Mouse (Mus musculus) lung, postnatal 0 days (tissue): Measurements from ENCODE around the gene Klhl29. TPM values are rescaled to one million over a fixed set of nuclear protein-coding genes. Genes with fewer than 3 reads are reported as not detected.
A peak's percentile ranks its signal among the peaks of the same experiment; 100 is the strongest.

Source experiments
- ATAC-seq: fragments of 200-750 bp; cut with Nextera tagmentation; 2 replicates; pipeline ENCODE4 v1.8.0; 2017; ENCODE audit warnings: moderate library complexity
- DNase-seq: peaks from one replicate; pipeline ENCODE4 v3.0.0-alpha.2; 2016; ENCODE audit warnings: low spot score
- H3K27ac ChIP-seq: fragments of 300-500 bp; sonication (generic); 2 replicates; pipeline ENCODE4 v1.5.1; 2014; ENCODE audit warnings: antibody characterized with exemption, mild to moderate bottlenecking, low read length, mixed read lengths
- H3K27me3 ChIP-seq: fragments of 300-500 bp; sonication (generic); replicated peaks from 2 replicates; pipeline ENCODE4 v1.6.1; 2014; ENCODE audit warnings: low read length, mixed read lengths; ENCODE audit not compliant: insufficient read depth
- H3K36me3 ChIP-seq: fragments of 300-500 bp; sonication (generic); 2 replicates; pipeline ENCODE4 v1.6.1; 2014; ENCODE audit warnings: low read length, mixed read lengths; ENCODE audit not compliant: insufficient read depth
- H3K4me1 ChIP-seq: fragments of 300-500 bp; sonication (generic); 2 replicates; pipeline ENCODE4 v1.6.1; 2014; ENCODE audit warnings: antibody characterized with exemption, low read depth, low read length, mixed read lengths; ENCODE audit not compliant: insufficient read depth
- H3K4me2 ChIP-seq: fragments of 300-500 bp; sonication (generic); replicated peaks from 2 replicates; pipeline ENCODE4 v1.6.1; 2014; ENCODE audit warnings: low read depth, mild to moderate bottlenecking, low read length, moderate library complexity, mixed read lengths
- H3K4me3 ChIP-seq: fragments of 300-500 bp; sonication (generic); 2 replicates; pipeline ENCODE4 v1.5.1; 2014; ENCODE audit warnings: low read depth, low read length
- H3K9ac ChIP-seq: fragments of 300-500 bp; sonication (generic); replicated peaks from 2 replicates; pipeline ENCODE4 v1.6.1; 2014; ENCODE audit warnings: low read depth, mild to moderate bottlenecking
- H3K9me3 ChIP-seq: fragments of 300-500 bp; sonication (generic); 2 replicates; pipeline ENCODE4 v1.6.1; 2016; ENCODE audit warnings: low read length, mixed read lengths
- CTCF ChIP-seq: IDR thresholded peaks from 2 replicates; pipeline ENCODE4 v1.5.1; 2016; ENCODE audit warnings: antibody characterized with exemption, mild to moderate bottlenecking
- EP300 ChIP-seq: IDR thresholded peaks from 2 replicates; pipeline ENCODE4 v1.6.1; 2016; ENCODE audit warnings: antibody characterized with exemption, mild to moderate bottlenecking, control low read depth
- WGBS: fragments of 180-500 bp; shearing (Covaris S2); extraction: QIAGEN DNeasy Blood & Tissue Kit; methylation state at CpG from one replicate; pipeline ENCODE4 v1.1.7; 2014; 5-methylcytosine and 5-hydroxymethylcytosine counted together
- polyA plus RNA-seq: library from polyadenylated mRNA; unstranded; fragments of >200 nt; fragmentation: Nextera tagmentation; extraction: Ambion mirVana; gene quantifications from 2 replicates; pipeline ENCODE4 v1.2.1, GENCODE M21; 2015

The Klhl29 gene
- polyA plus RNA-seq, 1 experiment from 2014 or later, result 0.33 TPM

GRCm38 (mm10) chr12:5410391-5411115, 35.1 kb upstream of the Klhl29 start:
- WGBS, result 6% methylated on average over 16 of the region's 16 CpGs
- no peaks in the 10 kb centered on the region for H3K36me3 ChIP-seq
- peak; percentile 91 for DNase-seq
- H3K4me3 ChIP-seq, result no peak overlapping the region
- TF ChIP-seq EP300, result no peak
- TF ChIP-seq CTCF, result peak; percentile 91
- H3K27me3 ChIP-seq, result no peaks in the 10 kb centered on the region
- ATAC-seq, result peak; percentile 89
- H3K4me1 ChIP-seq, result 0 out of 2 replicates have a peak, but pooled peaks cover 2% of the 10 kb centered on the region
- no peak overlapping the region for H3K9ac ChIP-seq
- H3K9me3 ChIP-seq, result no peaks in the 10 kb centered on the region
- H3K27ac ChIP-seq, result no peak overlapping the region
- peak overlapping the region; percentile 39 for H3K4me2 ChIP-seq

- ATAC-seq, result no peak
- H3K9me3 ChIP-seq, result no peaks in the 10 kb centered on the region
Measured at GRCm38 (mm10) chr12:5407175-5407574, 31.7 kb upstream of the Klhl29 start.

GRCm38 (mm10) chr12:5397423-5397822, 21.9 kb upstream of the Klhl29 start:
- no peak for DNase-seq

More at GRCm38 (mm10) chr12:5407175-5407574, 31.7 kb upstream of the Klhl29 start:
- no peak overlapping the region for H3K9ac ChIP-seq
- 0 out of 2 replicates have a peak, but pooled peaks cover 2% of the 10 kb centered on the region for H3K4me1 ChIP-seq
- H3K4me2 ChIP-seq, result no peak overlapping the region
- 77% methylated on average over 8 of the region's 8 CpGs for WGBS
- no peak overlapping the region for H3K27ac ChIP-seq
- H3K27me3 ChIP-seq, result no peaks in the 10 kb centered on the region
- H3K36me3 ChIP-seq, result no peaks in the 10 kb centered on the region
- no peak for DNase-seq
- H3K4me3 ChIP-seq, result no peak overlapping the region
- TF ChIP-seq EP300, result no peak

GRCm38 (mm10) chr12:5395188-5395587, 19.7 kb upstream of the Klhl29 start:
- 34% methylated on average over 3 of the region's 3 CpGs for WGBS

More at GRCm38 (mm10) chr12:5397423-5397822, 21.9 kb upstream of the Klhl29 start:
- no peak overlapping the region for H3K4me3 ChIP-seq
- H3K4me2 ChIP-seq, result no peak overlapping the region
- TF ChIP-seq CTCF, result no peak
- no peak for TF ChIP-seq EP300
- H3K9me3 ChIP-seq, result no peaks in the 10 kb centered on the region
- H3K27ac ChIP-seq, result no peak overlapping the region
- no peaks in the 10 kb centered on the region for H3K36me3 ChIP-seq
- H3K27me3 ChIP-seq, result no peaks in the 10 kb centered on the region
- ATAC-seq, result no peak
- no peak overlapping the region for H3K9ac ChIP-seq
- 23% methylated on average over 5 of the region's 5 CpGs for WGBS
- H3K4me1 ChIP-seq, result no peaks in the 10 kb centered on the region

GRCm38 (mm10) chr12:5387112-5387511, 11.6 kb upstream of the Klhl29 start:
- Histone ChIP-seq H3K9ac (no peak overlapping the region), H3K9me3 (no peaks in the 10 kb centered on the region), H3K36me3 (no peaks in the 10 kb centered on the region), H3K27me3 (no peaks in the 10 kb centered on the region), H3K4me1 (no peaks in the 10 kb centered on the region), H3K27ac (no peak overlapping the region), H3K4me3 (no peak overlapping the region), H3K4me2 (no peak overlapping the region)
- 50% methylated on average over 1 of the region's 1 CpGs for WGBS
- ATAC-seq, result no peak
- TF ChIP-seq CTCF, result no peak
- no peak for TF ChIP-seq EP300
- no peak for DNase-seq

More at GRCm38 (mm10) chr12:5395188-5395587, 19.7 kb upstream of the Klhl29 start:
- no peak overlapping the region for H3K4me3 ChIP-seq
- H3K9ac ChIP-seq, result no peak overlapping the region
- DNase-seq (no peak), ATAC-seq (no peak)
- no peaks in the 10 kb centered on the region for H3K36me3 ChIP-seq
- no peak overlapping the region for H3K4me2 ChIP-seq
- no peak overlapping the region for H3K27ac ChIP-seq
- TF ChIP-seq CTCF (no peak), EP300 (no peak)
- no peaks in the 10 kb centered on the region for H3K4me1 ChIP-seq
- no peaks in the 10 kb centered on the region for H3K9me3 ChIP-seq
- H3K27me3 ChIP-seq, result no peaks in the 10 kb centered on the region

GRCm38 (mm10) chr12:5386688-5387087, 11.2 kb upstream of the Klhl29 start:
- H3K27me3 ChIP-seq, result no peaks in the 10 kb centered on the region
- DNase-seq, result no peak
- no peak for ATAC-seq

More at GRCm38 (mm10) chr12:5386688-5387087, 11.2 kb upstream of the Klhl29 start:
- no peak overlapping the region for H3K4me2 ChIP-seq
- no peak overlapping the region for H3K4me3 ChIP-seq
- H3K9me3 ChIP-seq, result no peaks in the 10 kb centered on the region
- TF ChIP-seq CTCF, result no peak
- TF ChIP-seq EP300, result no peak
- H3K27ac ChIP-seq, result no peak overlapping the region
- H3K36me3 ChIP-seq, result no peaks in the 10 kb centered on the region
- no peaks in the 10 kb centered on the region for H3K4me1 ChIP-seq
- H3K9ac ChIP-seq, result no peak overlapping the region
